Mouse (Mus musculus): ENCODE results near the gene Dnaja3. TPM values are rescaled to one million over a fixed set of nuclear protein-coding genes. Genes with fewer than 3 reads are reported as not detected.

Gene Dnaja3
- polyA plus RNA-seq, 1 experiment: not detected

DNA sequence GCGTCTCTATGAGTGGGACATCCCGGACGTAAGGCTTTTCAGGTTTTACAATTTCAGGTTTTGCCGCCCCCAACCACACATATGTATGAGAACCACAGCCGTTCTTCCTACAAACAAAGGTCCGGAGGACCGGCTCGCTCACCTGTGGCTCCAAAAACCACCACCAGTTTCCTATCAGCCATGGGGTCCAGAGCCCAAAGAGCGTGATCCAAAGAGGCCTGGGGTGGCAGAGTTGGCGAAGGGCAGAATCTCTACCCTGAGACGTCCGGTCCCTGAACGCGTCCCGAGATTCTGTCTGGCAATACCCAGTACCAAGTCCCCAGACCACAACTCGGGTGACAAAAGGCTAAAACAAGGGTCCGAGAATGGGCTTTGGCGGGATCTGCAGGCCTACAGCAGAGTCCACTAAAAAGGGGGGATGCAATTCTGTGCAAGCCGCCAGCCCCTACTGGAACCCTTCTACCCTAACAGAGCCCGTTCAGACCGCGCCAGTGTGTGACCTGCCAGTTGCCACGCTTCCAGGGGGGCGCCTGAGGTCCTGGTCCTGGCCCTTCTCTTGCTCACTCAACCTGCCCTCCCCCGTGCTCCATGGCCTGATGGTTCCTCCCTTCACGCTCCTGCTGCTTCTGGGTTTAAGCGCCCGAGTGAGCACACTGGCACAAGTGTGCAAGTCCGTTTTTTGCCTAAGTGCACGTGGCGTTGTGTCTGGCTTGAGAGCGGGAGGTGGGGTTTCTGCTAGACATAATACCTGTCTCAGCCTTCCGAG lies 79.1 kb downstream of the Dnaja3 start, which contains the start of gene Nmral1:
TSS of gene Nmral1 (minus strand) at position 604 of the 766 bp plus-strand sequence.
- no peak within 1 kb of the TSS; the same call in 1 of the 2 replicates for H3K27ac ChIP-seq (ENCODE audit: insufficient read depth, low read depth, low read length)
- H3K4me1 ChIP-seq (ENCODE audit: control insufficient read depth, insufficient read depth, low read length): no peaks in the 10 kb centered on the region
- peak within 1 kb of the TSS; percentile 72 for H3K4me3 ChIP-seq (ENCODE audit: insufficient read depth, low read depth, low read length)
- TF ChIP-seq CTCF (IDR thresholded peaks at IDR 0.05; ENCODE audit: insufficient read depth, low read depth, low read length) (no peak), POLR2A (IDR thresholded peaks at IDR 0.05; ENCODE audit: insufficient read depth, low read depth, low read length) (no peak)
- WGBS: 8% methylated on average over 33 of the region's 33 CpGs

DNA sequence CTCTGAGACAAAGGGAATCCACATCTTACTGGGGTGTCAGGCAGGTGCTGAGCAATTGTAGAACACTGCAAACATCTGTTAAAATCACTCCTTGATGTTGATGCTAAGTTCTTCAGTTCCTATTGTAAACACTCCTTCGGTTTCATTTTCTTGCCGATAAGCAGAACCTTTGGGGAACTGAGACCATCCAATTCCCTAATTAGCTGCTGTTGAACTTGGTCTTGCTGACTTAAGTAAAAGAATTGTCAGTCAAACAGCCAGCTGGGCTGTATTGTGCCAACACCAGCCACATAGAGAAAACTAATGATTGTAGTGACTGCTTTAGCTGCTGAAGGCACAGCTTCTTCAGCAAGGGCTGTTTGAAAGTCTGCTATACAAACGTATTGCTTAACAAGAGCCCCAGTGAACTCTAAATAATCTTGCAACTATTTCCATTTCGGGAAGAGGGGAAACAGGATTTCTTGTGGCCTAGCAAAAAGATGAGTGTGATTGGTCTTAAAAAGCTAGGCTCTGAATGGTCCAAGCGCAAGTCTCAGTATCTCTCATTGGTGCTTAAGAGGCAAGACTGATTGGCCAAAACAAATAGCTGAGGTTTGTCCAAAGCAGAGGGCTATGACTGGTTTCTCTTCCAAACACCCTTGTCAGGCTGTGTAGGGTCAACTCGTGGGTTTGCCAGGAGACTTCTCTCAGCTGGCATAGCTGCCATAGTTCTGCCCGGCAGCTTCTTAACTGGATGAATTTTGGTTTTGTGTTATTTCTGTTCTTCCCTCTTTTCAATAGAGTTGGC lies 82.5 kb downstream of the Dnaja3 start:
- TF ChIP-seq POLR2A (IDR thresholded peaks at IDR 0.05; ENCODE audit: insufficient read depth, low read depth, low read length) (no peak), CTCF (IDR thresholded peaks at IDR 0.05; ENCODE audit: insufficient read depth, low read depth, low read length) (no peak)
- Histone ChIP-seq H3K4me3 (ENCODE audit: insufficient read depth, low read depth, low read length) (no peak overlapping the region), H3K4me1 (ENCODE audit: control insufficient read depth, insufficient read depth, low read length) (no peaks in the 10 kb centered on the region), H3K27ac (ENCODE audit: insufficient read depth, low read depth, low read length) (no peak overlapping the region)
- 34% methylated on average over 7 of the region's 7 CpGs for WGBS

DNA sequence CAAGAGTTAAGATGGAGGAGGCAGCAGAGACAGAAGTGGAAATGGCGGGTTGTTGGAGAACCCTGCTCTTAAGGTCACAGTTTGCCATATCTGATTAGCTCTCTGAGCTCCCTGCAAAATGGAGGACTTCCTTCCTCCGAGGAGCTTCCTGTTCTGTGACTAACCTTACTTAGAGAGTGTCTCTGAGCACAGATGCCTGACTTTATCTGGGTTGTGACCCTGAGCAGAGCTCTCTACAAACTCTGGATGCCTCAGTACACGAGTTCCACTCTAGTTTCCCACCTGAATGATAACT lies 83.1 kb downstream of the Dnaja3 start:
- H3K27ac ChIP-seq (ENCODE audit: insufficient read depth, low read depth, low read length): no peak overlapping the region
- WGBS: 85% methylated on average over 3 of the region's 3 CpGs
- no peak for TF ChIP-seq CTCF (IDR thresholded peaks at IDR 0.05; ENCODE audit: insufficient read depth, low read depth, low read length)
- TF ChIP-seq POLR2A (IDR thresholded peaks at IDR 0.05; ENCODE audit: insufficient read depth, low read depth, low read length): no peak
- H3K4me1 ChIP-seq (ENCODE audit: control insufficient read depth, insufficient read depth, low read length): 0 out of 2 replicates have a peak, but pooled peaks cover under 1% of the 10 kb centered on the region
- H3K4me3 ChIP-seq (ENCODE audit: insufficient read depth, low read depth, low read length): no peak overlapping the region

DNA sequence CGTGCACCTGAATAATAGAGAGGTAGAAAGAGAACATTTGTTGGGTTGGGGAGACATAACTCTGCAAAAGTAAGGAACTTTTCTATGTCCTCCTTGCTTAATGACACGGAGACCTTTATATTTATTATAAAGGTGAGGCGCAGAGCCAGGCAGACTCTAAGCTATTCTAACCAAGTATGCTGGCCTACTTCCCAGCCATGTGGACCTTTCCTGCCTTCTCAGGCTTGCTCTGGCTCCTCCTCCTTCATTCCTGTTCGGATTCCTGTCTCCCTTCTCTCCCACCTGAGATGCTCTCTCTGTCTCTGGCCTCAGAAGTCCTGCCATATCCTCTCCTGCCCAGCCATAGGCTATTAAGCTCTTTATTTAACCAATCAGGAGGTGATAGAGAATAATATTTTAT lies 85.5 kb downstream of the Dnaja3 start:
- Histone ChIP-seq H3K4me1 (ENCODE audit: control insufficient read depth, insufficient read depth, low read length) (peaks cover 2% of the 10 kb centered on the region; the same call in 1 of the 2 replicates), H3K4me3 (ENCODE audit: insufficient read depth, low read depth, low read length) (no peak overlapping the region), H3K27ac (ENCODE audit: insufficient read depth, low read depth, low read length) (no peak overlapping the region)
- no peak for TF ChIP-seq POLR2A (IDR thresholded peaks at IDR 0.05; ENCODE audit: insufficient read depth, low read depth, low read length)
- TF ChIP-seq CTCF (IDR thresholded peaks at IDR 0.05; ENCODE audit: insufficient read depth, low read depth, low read length): no peak
- WGBS: 74% methylated on average over 4 of the region's 4 CpGs

DNA sequence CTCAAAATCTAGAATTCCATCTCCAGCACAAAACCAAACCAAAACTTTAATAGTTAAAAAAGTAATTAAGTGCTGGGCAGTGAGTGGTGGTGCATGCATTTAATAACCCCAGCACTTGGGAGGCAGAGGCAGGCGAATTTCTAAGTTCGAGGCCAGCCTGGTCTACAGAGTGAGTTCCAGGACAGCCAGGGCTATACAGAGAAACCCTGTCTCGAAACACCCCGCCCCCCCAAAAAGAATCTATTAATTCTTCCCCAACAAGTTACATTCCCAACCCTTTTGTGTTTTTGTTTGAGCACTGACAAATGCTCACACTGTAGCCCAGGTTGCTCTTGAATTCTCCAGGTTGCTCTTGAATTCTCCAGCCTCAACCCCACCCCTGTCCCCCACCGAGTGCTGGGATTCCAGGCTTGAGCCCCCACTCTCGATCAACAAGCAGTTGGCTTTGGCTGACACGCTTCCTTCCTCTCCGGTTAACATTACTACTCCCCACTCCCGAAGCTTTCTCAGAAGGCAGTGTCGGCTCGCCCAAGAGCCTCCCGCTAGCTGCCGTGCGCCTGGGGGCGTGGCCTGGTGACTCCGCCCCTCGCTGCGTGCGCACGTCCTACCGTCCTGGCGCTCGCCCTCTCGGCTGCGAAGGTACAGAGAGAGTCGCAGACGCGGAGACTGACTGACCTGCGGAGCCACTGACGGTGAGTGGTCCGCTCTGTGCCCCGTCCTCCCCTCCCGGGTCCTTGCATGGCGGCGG lies 86.2 kb downstream of the Dnaja3 start, which contains the start of gene Hmox2:
TSS of gene Hmox2 (plus strand) at position 582 of the 748 bp plus-strand sequence.
- H3K4me1 ChIP-seq (ENCODE audit: control insufficient read depth, insufficient read depth, low read length): peaks cover 2% of the 10 kb centered on the region; the same call in 1 of the 2 replicates
- peak; percentile 97 for TF ChIP-seq POLR2A (IDR thresholded peaks at IDR 0.05; ENCODE audit: insufficient read depth, low read depth, low read length)
- no peak for TF ChIP-seq CTCF (IDR thresholded peaks at IDR 0.05; ENCODE audit: insufficient read depth, low read depth, low read length)
- peak within 1 kb of the TSS; percentile 50 for H3K27ac ChIP-seq (ENCODE audit: insufficient read depth, low read depth, low read length)
- peak within 1 kb of the TSS; percentile 69 for H3K4me3 ChIP-seq (ENCODE audit: insufficient read depth, low read depth, low read length)
- WGBS: 6% methylated on average over 35 of the region's 35 CpGs

DNA sequence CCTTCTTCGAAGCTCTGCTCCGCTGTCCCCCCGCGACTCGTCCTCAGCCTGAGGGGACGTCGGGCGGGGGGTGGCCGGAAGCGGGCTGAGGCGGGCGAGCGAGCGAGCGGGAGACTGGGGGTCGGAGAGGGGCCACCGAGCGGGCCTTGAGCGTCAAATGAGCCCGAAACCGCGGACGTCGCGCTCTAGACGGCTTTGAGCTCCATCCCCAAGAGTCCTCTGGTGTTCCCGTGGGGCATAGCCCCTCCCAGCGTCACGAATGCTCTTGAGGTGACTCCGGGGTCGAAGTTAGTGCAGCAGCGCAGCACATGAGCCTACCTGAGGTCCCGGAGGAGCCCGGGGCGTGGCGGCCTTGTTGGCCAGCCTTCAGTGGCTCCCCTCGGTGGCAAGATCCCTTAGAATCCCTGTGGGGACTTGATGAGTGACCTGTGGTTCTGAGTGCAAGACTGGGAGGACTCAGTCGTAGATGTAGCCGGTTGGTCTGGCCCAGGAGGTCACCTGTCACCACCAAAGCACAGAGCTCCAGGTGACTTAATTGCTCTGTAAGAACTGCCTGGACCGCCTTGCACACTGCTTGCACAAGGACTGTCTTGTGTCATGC lies 86.8 kb downstream of the Dnaja3 start:
- WGBS: under 1% methylated on average over 40 of the region's 40 CpGs
- peak overlapping the region; percentile 69 for H3K4me3 ChIP-seq (ENCODE audit: insufficient read depth, low read depth, low read length)
- TF ChIP-seq POLR2A (IDR thresholded peaks at IDR 0.05; ENCODE audit: insufficient read depth, low read depth, low read length) (no peak), CTCF (IDR thresholded peaks at IDR 0.05; ENCODE audit: insufficient read depth, low read depth, low read length) (no peak)
- H3K4me1 ChIP-seq (ENCODE audit: control insufficient read depth, insufficient read depth, low read length): peaks cover 4% of the 10 kb centered on the region; the same call in 1 of the 2 replicates
- H3K27ac ChIP-seq (ENCODE audit: insufficient read depth, low read depth, low read length): peak overlapping the region; percentile 50

DNA sequence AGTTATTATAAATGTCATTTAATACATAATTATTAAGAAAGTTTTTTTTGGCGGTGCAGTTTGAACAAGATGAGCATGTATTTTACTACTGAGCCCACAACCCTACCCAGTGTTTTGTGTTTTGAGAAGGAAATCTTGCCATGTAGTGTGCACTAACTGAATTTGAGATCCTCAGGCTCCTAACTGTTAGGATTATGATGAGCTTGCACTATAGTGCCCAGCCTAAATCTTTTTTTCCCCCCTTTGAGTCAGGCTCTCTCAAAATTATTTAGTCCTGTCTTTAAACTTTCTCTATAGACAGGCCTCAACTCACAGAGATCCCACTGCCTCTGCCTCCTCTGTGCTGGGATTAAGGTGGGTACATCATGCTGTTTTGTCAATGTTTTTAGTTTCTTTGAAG lies 87.7 kb downstream of the Dnaja3 start:
- TF ChIP-seq POLR2A (IDR thresholded peaks at IDR 0.05; ENCODE audit: insufficient read depth, low read depth, low read length) (no peak), CTCF (IDR thresholded peaks at IDR 0.05; ENCODE audit: insufficient read depth, low read depth, low read length) (no peak)
- peaks cover 4% of the 10 kb centered on the region; the same call in 1 of the 2 replicates for H3K4me1 ChIP-seq (ENCODE audit: control insufficient read depth, insufficient read depth, low read length)
- WGBS: 58% methylated on average over 1 of the region's 1 CpGs
- no peak overlapping the region for H3K4me3 ChIP-seq (ENCODE audit: insufficient read depth, low read depth, low read length)
- no peak overlapping the region for H3K27ac ChIP-seq (ENCODE audit: insufficient read depth, low read depth, low read length)

DNA sequence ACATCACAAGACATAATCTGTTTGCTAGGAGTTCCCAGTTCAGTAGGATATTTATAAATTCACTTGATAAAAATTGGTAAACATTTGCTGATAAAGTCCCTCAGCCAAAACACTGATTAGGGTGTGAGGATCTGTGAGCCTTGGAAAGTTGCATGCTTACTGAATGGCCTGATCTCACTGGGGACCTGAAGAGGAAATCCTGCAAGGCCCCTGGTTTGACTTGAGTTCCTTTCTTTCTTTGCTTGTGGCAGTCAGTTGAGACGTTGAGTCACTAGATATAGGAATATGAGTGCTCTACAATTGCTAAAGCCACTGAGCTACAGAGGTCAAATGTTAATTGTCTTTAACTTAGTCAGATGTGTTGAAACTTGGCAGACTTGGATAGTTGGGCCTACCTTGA lies 88.2 kb downstream of the Dnaja3 start:
- TF ChIP-seq CTCF (IDR thresholded peaks at IDR 0.05; ENCODE audit: insufficient read depth, low read depth, low read length) (no peak), POLR2A (IDR thresholded peaks at IDR 0.05; ENCODE audit: insufficient read depth, low read depth, low read length) (no peak)
- Histone ChIP-seq H3K4me1 (ENCODE audit: control insufficient read depth, insufficient read depth, low read length) (peaks cover 4% of the 10 kb centered on the region; the same call in 1 of the 2 replicates), H3K4me3 (ENCODE audit: insufficient read depth, low read depth, low read length) (no peak overlapping the region), H3K27ac (ENCODE audit: insufficient read depth, low read depth, low read length) (no peak overlapping the region)
- WGBS: 64% methylated on average over 1 of the region's 1 CpGs

All from olfactory bulb, adult 2 months (tissue).